Mouse (Mus musculus): ENCODE data around the gene Tjap1. TPM values are rescaled to one million over a fixed set of nuclear protein-coding genes. Genes with fewer than 3 reads are reported as not detected.

The Tjap1 gene
- polyA plus RNA-seq, 1 experiment from 2014 or later = 35.7 TPM

- no peaks in the 10 kb centered on the region for H3K9me3 ChIP-seq
- ATAC-seq (ENCODE audit: low read depth) = peak; percentile 94
- H3K4me2 ChIP-seq = peak within 1 kb of the TSS; percentile 95
- peaks cover 36% of the 10 kb centered on the region for H3K4me1 ChIP-seq (replicated peaks)
- WGBS = under 1% methylated on average over 53 of the region's 53 CpGs
- H3K27me3 ChIP-seq = no peaks in the 10 kb centered on the region
- H3K27ac ChIP-seq (replicated peaks) = peak within 1 kb of the TSS; percentile 86
- peaks cover 71% of the 10 kb centered on the region for H3K36me3 ChIP-seq
- peak within 1 kb of the TSS; percentile 81 for H3K4me3 ChIP-seq
- H3K9ac ChIP-seq = peak within 1 kb of the TSS; percentile 97
Observed at GRCm38 (mm10) chr17:46247512-46248188, 35.2 kb downstream of the Tjap1 start, which contains the start of the genes Polr1c and Yipf3. Gene Polr1c, minus strand, starts transcription at chr17:46248054. Gene Yipf3, plus strand, starts transcription at chr17:46248080.

GRCm38 (mm10) chr17:46244579-46244978 lies 38.2 kb downstream of the Tjap1 start:
- Histone ChIP-seq H3K4me2 (no peak overlapping the region), H3K9ac (no peak overlapping the region), H3K27ac (replicated peaks) (no peak overlapping the region), H3K4me3 (no peak overlapping the region), H3K27me3 (no peaks in the 10 kb centered on the region), H3K9me3 (no peaks in the 10 kb centered on the region), H3K4me1 (replicated peaks) (peaks cover 26% of the 10 kb centered on the region), H3K36me3 (peaks cover 72% of the 10 kb centered on the region)
- 71% methylated on average over 10 of the region's 10 CpGs for WGBS
- no peak for ATAC-seq (ENCODE audit: low read depth)

GRCm38 (mm10) chr17:46243624-46244023 lies 39.2 kb downstream of the Tjap1 start:
- Histone ChIP-seq H3K9ac (no peak overlapping the region), H3K36me3 (peaks cover 76% of the 10 kb centered on the region), H3K4me3 (no peak overlapping the region), H3K4me1 (replicated peaks) (peaks cover 17% of the 10 kb centered on the region), H3K27me3 (no peaks in the 10 kb centered on the region), H3K9me3 (no peaks in the 10 kb centered on the region), H3K27ac (replicated peaks) (no peak overlapping the region), H3K4me2 (no peak overlapping the region)
- ATAC-seq (ENCODE audit: low read depth) = no peak
- 58% methylated on average over 2 of the region's 2 CpGs for whole genome bisulfite sequencing

- H3K27ac ChIP-seq (replicated peaks) = no peak overlapping the region
- no peak for ATAC-seq (ENCODE audit: low read depth)
- no peak overlapping the region for H3K4me3 ChIP-seq
- peaks cover 83% of the 10 kb centered on the region for H3K36me3 ChIP-seq
- peaks cover 14% of the 10 kb centered on the region for H3K4me1 ChIP-seq (replicated peaks)
- H3K9me3 ChIP-seq = no peaks in the 10 kb centered on the region
- H3K27me3 ChIP-seq = no peaks in the 10 kb centered on the region
- no peak overlapping the region for H3K4me2 ChIP-seq
- H3K9ac ChIP-seq = no peak overlapping the region
- 81% methylated on average over 4 of the region's 4 CpGs for WGBS
Observed at GRCm38 (mm10) chr17:46242993-46243392, 39.8 kb downstream of the Tjap1 start.

- no peak for ATAC-seq (ENCODE audit: low read depth)
- Histone ChIP-seq H3K9ac (no peak overlapping the region), H3K4me2 (no peak overlapping the region), H3K9me3 (no peaks in the 10 kb centered on the region), H3K4me3 (no peak overlapping the region), H3K4me1 (replicated peaks) (peaks cover 14% of the 10 kb centered on the region), H3K36me3 (peaks cover 89% of the 10 kb centered on the region), H3K27ac (replicated peaks) (no peak overlapping the region), H3K27me3 (no peaks in the 10 kb centered on the region)
- WGBS = 86% methylated on average over 13 of the region's 13 CpGs
Observed at GRCm38 (mm10) chr17:46242274-46242673, 40.6 kb downstream of the Tjap1 start.

- Histone ChIP-seq H3K4me2 (no peak overlapping the region), H3K9ac (no peak overlapping the region), H3K4me1 (replicated peaks) (peaks cover 6% of the 10 kb centered on the region), H3K4me3 (no peak overlapping the region), H3K36me3 (peaks cover 97% of the 10 kb centered on the region), H3K27me3 (no peaks in the 10 kb centered on the region), H3K27ac (replicated peaks) (no peak overlapping the region), H3K9me3 (no peaks in the 10 kb centered on the region)
- no peak for ATAC-seq (ENCODE audit: low read depth)
- WGBS = 85% methylated on average over 11 of the region's 11 CpGs
Observed at GRCm38 (mm10) chr17:46241471-46241870, 41.4 kb downstream of the Tjap1 start.

GRCm38 (mm10) chr17:46239516-46240114 lies 43.2 kb downstream of the Tjap1 start:
- no peak overlapping the region for H3K9ac ChIP-seq
- ATAC-seq (ENCODE audit: low read depth) = no peak

GRCm38 (mm10) chr17:46237480-46237879 lies 45.3 kb downstream of the Tjap1 start:
- Histone ChIP-seq H3K4me2 (no peak overlapping the region), H3K27ac (replicated peaks) (no peak overlapping the region), H3K9me3 (no peaks in the 10 kb centered on the region), H3K4me3 (no peak overlapping the region), H3K27me3 (no peaks in the 10 kb centered on the region), H3K4me1 (replicated peaks) (no peaks in the 10 kb centered on the region), H3K36me3 (peaks cover 89% of the 10 kb centered on the region), H3K9ac (no peak overlapping the region)
- 89% methylated on average over 5 of the region's 5 CpGs for WGBS
- no peak for ATAC-seq (ENCODE audit: low read depth)

More at GRCm38 (mm10) chr17:46239516-46240114, 43.2 kb downstream of the Tjap1 start:
- H3K4me1 ChIP-seq (replicated peaks) = no peaks in the 10 kb centered on the region
- H3K27ac ChIP-seq (replicated peaks) = no peak overlapping the region
- H3K36me3 ChIP-seq = peaks cover 91% of the 10 kb centered on the region
- no peaks in the 10 kb centered on the region for H3K9me3 ChIP-seq
- H3K4me2 ChIP-seq = no peak overlapping the region
- 93% methylated on average over 15 of the region's 15 CpGs for WGBS
- H3K27me3 ChIP-seq = no peaks in the 10 kb centered on the region
- H3K4me3 ChIP-seq = no peak overlapping the region

GRCm38 (mm10) chr17:46237079-46237478 lies 45.7 kb downstream of the Tjap1 start:
- 94% methylated on average over 6 of the region's 6 CpGs for WGBS
- no peak for ATAC-seq (ENCODE audit: low read depth)
- Histone ChIP-seq H3K9ac (no peak overlapping the region), H3K27me3 (no peaks in the 10 kb centered on the region), H3K4me3 (no peak overlapping the region), H3K9me3 (no peaks in the 10 kb centered on the region), H3K4me2 (no peak overlapping the region), H3K4me1 (replicated peaks) (no peaks in the 10 kb centered on the region), H3K36me3 (peaks cover 85% of the 10 kb centered on the region), H3K27ac (replicated peaks) (no peak overlapping the region)

- no peak for ATAC-seq (ENCODE audit: low read depth)
- H3K27ac ChIP-seq (replicated peaks) = no peak overlapping the region
- no peak overlapping the region for H3K9ac ChIP-seq
- WGBS = 92% methylated on average over 1 of the region's 1 CpGs
- H3K27me3 ChIP-seq = no peaks in the 10 kb centered on the region
- peaks cover 81% of the 10 kb centered on the region for H3K36me3 ChIP-seq
- no peak overlapping the region for H3K4me3 ChIP-seq
- no peak overlapping the region for H3K4me2 ChIP-seq
- H3K9me3 ChIP-seq = no peaks in the 10 kb centered on the region
- H3K4me1 ChIP-seq (replicated peaks) = no peaks in the 10 kb centered on the region
Observed at GRCm38 (mm10) chr17:46236067-46236466, 46.8 kb downstream of the Tjap1 start.

GRCm38 (mm10) chr17:46227576-46227975 lies 55.2 kb downstream of the Tjap1 start:
- no peak overlapping the region for H3K4me2 ChIP-seq
- H3K9ac ChIP-seq = no peak overlapping the region
- no peak for ATAC-seq (ENCODE audit: low read depth)
- 90% methylated on average over 7 of the region's 7 CpGs for WGBS
- H3K36me3 ChIP-seq = peaks cover 92% of the 10 kb centered on the region
- no peak overlapping the region for H3K27ac ChIP-seq (replicated peaks)
- no peak overlapping the region for H3K4me3 ChIP-seq
- H3K27me3 ChIP-seq = no peaks in the 10 kb centered on the region
- no peaks in the 10 kb centered on the region for H3K4me1 ChIP-seq (replicated peaks)
- H3K9me3 ChIP-seq = no peaks in the 10 kb centered on the region

- H3K27ac ChIP-seq (replicated peaks) = no peak overlapping the region
- no peak overlapping the region for H3K4me3 ChIP-seq
- WGBS = 92% methylated on average over 3 of the region's 3 CpGs
- H3K36me3 ChIP-seq = peaks cover 99% of the 10 kb centered on the region
- H3K9ac ChIP-seq = no peak overlapping the region
- no peak for ATAC-seq (ENCODE audit: low read depth)
- H3K4me1 ChIP-seq (replicated peaks) = no peaks in the 10 kb centered on the region
- H3K9me3 ChIP-seq = no peaks in the 10 kb centered on the region
- no peaks in the 10 kb centered on the region for H3K27me3 ChIP-seq
- no peak overlapping the region for H3K4me2 ChIP-seq
Observed at GRCm38 (mm10) chr17:46221601-46222000, 61.2 kb downstream of the Tjap1 start.
